Mouse (Mus musculus) intestine, postnatal 0 days (tissue): Measurements from ENCODE around the gene Elf1. TPM values are rescaled to one million over a fixed set of nuclear protein-coding genes. Genes with fewer than 3 reads are reported as not detected.

Experiments
- ATAC-seq: fragments of 200-750 bp; cut with Nextera tagmentation; 2 replicates; pipeline ENCODE4 v1.8.0; 2017; ENCODE audit warnings: mild to moderate bottlenecking, moderate TSS enrichment, moderate library complexity
- H3K27ac ChIP-seq: fragments of 300-500 bp; sonication (generic); 2 replicates; pipeline ENCODE4 v1.5.1; 2014; ENCODE audit warnings: mild to moderate bottlenecking, low read depth, low read length, moderate library complexity
- H3K27me3 ChIP-seq: fragments of 300-500 bp; sonication (generic); replicated peaks from 2 replicates; pipeline ENCODE4 v1.6.1; 2014; ENCODE audit warnings: low read length, mixed read lengths; ENCODE audit not compliant: control insufficient read depth, insufficient read depth
- H3K36me3 ChIP-seq: fragments of 300-500 bp; sonication (generic); 2 replicates; pipeline ENCODE4 v1.6.1; 2014; ENCODE audit warnings: mild to moderate bottlenecking, moderate library complexity; ENCODE audit not compliant: control insufficient read depth, insufficient read depth
- H3K4me1 ChIP-seq: fragments of 300-500 bp; sonication (generic); replicated peaks from 2 replicates; pipeline ENCODE4 v1.6.1; 2014; ENCODE audit warnings: antibody characterized with exemption, low read length, mixed read lengths; ENCODE audit not compliant: control insufficient read depth, insufficient read depth
- H3K4me2 ChIP-seq: fragments of 300-500 bp; sonication (generic); replicated peaks from 2 replicates; pipeline ENCODE4 v1.6.1; 2014; ENCODE audit warnings: low read depth, mild to moderate bottlenecking, moderate library complexity
- H3K4me3 ChIP-seq: fragments of 300-500 bp; sonication (generic); 2 replicates; pipeline ENCODE4 v1.5.1; 2014; ENCODE audit warnings: low read depth, low read length
- H3K9ac ChIP-seq: fragments of 300-500 bp; sonication (generic); 2 replicates; pipeline ENCODE4 v1.6.1; 2014; ENCODE audit warnings: mild to moderate bottlenecking, low read depth, low read length
- H3K9me3 ChIP-seq: fragments of 300-500 bp; sonication (generic); 2 replicates; pipeline ENCODE4 v1.6.1; 2016; ENCODE audit warnings: mixed run types; ENCODE audit not compliant: control insufficient read depth
- CTCF ChIP-seq: sonication (generic); IDR thresholded peaks from 2 replicates; pipeline ENCODE4 v1.5.1; 2016; ENCODE audit warnings: low read depth, mild to moderate bottlenecking, control low read depth, antibody characterized with exemption, moderate library complexity
- WGBS: fragments of 180-500 bp; shearing (Covaris S2); extraction: QIAGEN DNeasy Blood & Tissue Kit; methylation state at CpG from one replicate; pipeline ENCODE4 v1.1.7; 2014; 5-methylcytosine and 5-hydroxymethylcytosine counted together
- polyA plus RNA-seq: library from polyadenylated mRNA; unstranded; fragments of >200 nt; fragmentation: Nextera tagmentation; extraction: Ambion mirVana; gene quantifications from 2 replicates; pipeline ENCODE4 v1.2.1, GENCODE M21; 2015

Gene Elf1
- polyA plus RNA-seq, 1 experiment from 2014 or later: 19.2 TPM

GRCm38 (mm10) chr14:79486993-79487731 is 6.2 kb downstream of the Elf1 start:
- peak; percentile 66 for ATAC-seq
- Histone ChIP-seq H3K9ac (peak overlapping the region; percentile 41), H3K4me2 (peak overlapping the region; percentile 74), H3K9me3 (no peaks in the 10 kb centered on the region), H3K4me1 (peaks cover 14% of the 10 kb centered on the region; the same call in 1 of the 2 replicates), H3K4me3 (peak overlapping the region; percentile 36), H3K36me3 (no peaks in the 10 kb centered on the region), H3K27me3 (no peaks in the 10 kb centered on the region), H3K27ac (peak overlapping the region; percentile 83)
- WGBS: 5% methylated on average over 19 of the region's 19 CpGs
- TF ChIP-seq CTCF: peak; percentile 65

DNA sequence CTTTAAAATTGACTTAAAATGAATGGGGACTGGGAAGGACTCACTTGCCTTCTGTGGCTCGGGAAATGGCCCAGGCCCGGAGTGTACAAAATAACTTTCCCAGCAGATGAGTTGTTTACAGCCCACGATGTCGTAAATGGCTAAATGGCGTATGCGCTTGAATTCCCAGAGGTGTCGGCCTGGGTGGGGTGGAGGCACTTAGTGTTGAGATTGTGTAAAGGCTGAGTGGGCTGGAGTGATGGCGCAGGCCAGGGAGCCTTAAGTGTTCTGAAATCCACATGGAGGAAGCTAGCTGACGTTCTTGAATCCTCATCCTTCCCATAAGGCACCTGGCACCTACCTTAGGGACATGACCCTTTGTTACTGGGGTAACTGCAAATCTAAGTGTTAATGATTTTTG is 7.5 kb downstream of the Elf1 start:
- Histone ChIP-seq H3K4me3 (no peak overlapping the region), H3K9ac (no peak overlapping the region), H3K27me3 (no peaks in the 10 kb centered on the region), H3K27ac (peak overlapping the region; percentile 43; the same call in 1 of the 2 replicates), H3K4me1 (peaks cover 14% of the 10 kb centered on the region; the same call in 1 of the 2 replicates), H3K9me3 (no peaks in the 10 kb centered on the region), H3K36me3 (no peaks in the 10 kb centered on the region), H3K4me2 (peak overlapping the region; percentile 47; the same call in 1 of the 2 replicates)
- TF ChIP-seq CTCF: no peak
- ATAC-seq: no peak
- WGBS: 36% methylated on average over 9 of the region's 9 CpGs

DNA sequence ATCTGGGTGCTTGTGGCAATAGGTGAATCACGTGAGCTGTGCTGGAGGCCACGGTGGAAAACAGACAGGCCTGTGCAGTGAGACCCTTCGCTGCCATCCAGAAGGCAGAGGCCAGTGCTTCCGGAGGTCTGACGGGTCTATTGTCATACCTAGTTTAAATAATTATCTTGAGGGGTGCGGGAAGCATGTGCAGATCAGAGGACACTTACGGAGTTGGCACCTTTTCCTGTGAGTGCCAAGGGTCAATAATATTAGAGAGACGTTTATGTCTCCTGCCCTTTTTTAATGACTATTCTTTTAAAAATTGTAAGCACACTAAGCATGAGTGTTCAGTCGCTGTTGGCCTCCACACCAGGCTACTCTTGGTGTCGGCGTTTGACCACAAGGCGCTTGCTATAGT is 8.2 kb downstream of the Elf1 start:
- 0 out of 2 replicates have a peak overlapping the region, but pooled peaks have one; percentile 43 for H3K27ac ChIP-seq

DNA sequence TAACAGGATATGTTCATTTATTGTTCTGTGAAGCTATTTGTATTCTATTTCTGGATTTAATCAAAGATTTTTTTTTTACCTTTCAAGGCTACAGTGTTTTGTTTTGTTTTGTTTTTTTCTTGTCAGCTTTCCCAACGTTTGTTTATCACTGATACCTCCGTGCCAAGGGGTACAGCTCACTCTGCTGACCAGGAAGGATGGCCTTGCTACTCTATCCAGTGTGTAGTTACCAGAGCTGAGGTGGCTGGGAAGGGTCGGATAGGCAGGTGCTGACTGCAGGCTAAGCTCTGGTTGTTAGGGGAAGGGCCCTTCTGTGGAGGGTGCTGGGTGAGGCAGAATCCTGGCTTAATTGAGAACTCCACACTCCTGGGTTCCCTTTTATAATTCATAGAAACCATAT is 9.3 kb downstream of the Elf1 start:
- TF ChIP-seq CTCF: no peak
- Histone ChIP-seq H3K4me3 (no peak overlapping the region), H3K9me3 (no peaks in the 10 kb centered on the region), H3K9ac (no peak overlapping the region), H3K27ac (no peak overlapping the region), H3K27me3 (no peaks in the 10 kb centered on the region), H3K36me3 (no peaks in the 10 kb centered on the region), H3K4me2 (no peak overlapping the region), H3K4me1 (peaks cover 14% of the 10 kb centered on the region; the same call in 1 of the 2 replicates)
- no peak for ATAC-seq
- 56% methylated on average over 3 of the region's 3 CpGs for WGBS

More for the DNA sequence above, 8.2 kb downstream of the Elf1 start:
- Histone ChIP-seq H3K4me2 (peak overlapping the region; percentile 47), H3K27me3 (no peaks in the 10 kb centered on the region), H3K36me3 (no peaks in the 10 kb centered on the region), H3K9me3 (no peaks in the 10 kb centered on the region), H3K9ac (no peak overlapping the region), H3K4me1 (peaks cover 14% of the 10 kb centered on the region; the same call in 1 of the 2 replicates), H3K4me3 (no peak overlapping the region)
- ATAC-seq: no peak
- 47% methylated on average over 12 of the region's 12 CpGs for WGBS
- no peak for TF ChIP-seq CTCF

DNA sequence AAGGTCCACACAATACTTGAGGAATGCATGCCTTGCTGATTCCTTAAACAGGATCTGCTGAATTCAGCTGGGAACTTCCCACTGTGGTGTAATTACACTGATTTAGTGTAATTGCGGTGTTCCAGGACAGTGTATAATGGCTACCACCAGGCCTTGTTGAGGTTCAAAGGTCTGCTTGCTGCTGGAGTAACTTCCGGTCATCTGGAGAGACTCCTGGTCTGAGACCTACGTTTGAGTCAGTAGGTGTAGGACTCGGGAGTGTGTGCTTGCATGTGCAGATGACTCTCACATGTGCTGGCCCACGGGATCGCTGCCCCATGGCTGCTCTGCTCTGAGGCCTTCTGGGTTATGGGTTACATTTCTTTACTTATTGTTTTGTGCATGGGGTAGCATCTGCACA is 13.4 kb downstream of the Elf1 start:
- no peaks in the 10 kb centered on the region for H3K9me3 ChIP-seq
- no peak overlapping the region for H3K4me3 ChIP-seq
- ATAC-seq: peak; percentile 86
- no peak overlapping the region for H3K9ac ChIP-seq
- no peaks in the 10 kb centered on the region for H3K27me3 ChIP-seq
- 56% methylated on average over 6 of the region's 6 CpGs for WGBS
- no peak for TF ChIP-seq CTCF
- H3K27ac ChIP-seq: no peak overlapping the region
- no peaks in the 10 kb centered on the region; the same call in 1 of the 2 replicates for H3K36me3 ChIP-seq
- H3K4me1 ChIP-seq: no peaks in the 10 kb centered on the region
- no peak overlapping the region for H3K4me2 ChIP-seq

- 55% methylated on average over 9 of the region's 9 CpGs for WGBS
Observed at GRCm38 (mm10) chr14:79499326-79499725, 18.3 kb downstream of the Elf1 start.

More at GRCm38 (mm10) chr14:79499326-79499725, 18.3 kb downstream of the Elf1 start:
- Histone ChIP-seq H3K27ac (no peak overlapping the region), H3K36me3 (no peaks in the 10 kb centered on the region; the same call in 1 of the 2 replicates), H3K4me1 (peaks cover 3% of the 10 kb centered on the region; the same call in 1 of the 2 replicates), H3K9ac (no peak overlapping the region), H3K9me3 (no peaks in the 10 kb centered on the region), H3K27me3 (no peaks in the 10 kb centered on the region), H3K4me2 (no peak overlapping the region), H3K4me3 (no peak overlapping the region)
- ATAC-seq: peak; percentile 24; the same call in 1 of the 2 replicates
- no peak for TF ChIP-seq CTCF
